Mouse (Mus musculus) kidney, adult 2 months (tissue): ENCODE results near the gene Arhgef18.

Experiments used
- CTCF ChIP-seq: fragments of 200-500 bp; conservative IDR thresholded peaks from 2 replicates; pipeline ENCODE4 v1.5.1; 2011; ENCODE audit warnings: low read depth, mild to moderate bottlenecking, control low read depth, low read length, moderate library complexity, mixed read lengths; ENCODE audit not compliant: insufficient read depth, insufficient read length
- POLR2A ChIP-seq: fragments of 200-500 bp; IDR thresholded peaks from one replicate; pipeline ENCODE4 v1.6.1; 2011; ENCODE audit warnings: low read depth, low read length, control low read depth

GRCm38 (mm10) chr8:3492901-3493844 is 100.4 kb downstream of the Arhgef18 start, which contains the start of gene Zfp358:
- TF ChIP-seq POLR2A, result no peak
- TF ChIP-seq CTCF, result no peak
